Mouse (Mus musculus) thymus, postnatal 36 days (tissue): ENCODE measurements around the gene Atp5k.

Experiments used
- DNase-seq, 2 experiments: peaks; one replicate each; pipeline ENCODE4 v3.0.0; 2022; ENCODE audit warnings: mixed read lengths in 2 of 2

Atp5k gene

DNA sequence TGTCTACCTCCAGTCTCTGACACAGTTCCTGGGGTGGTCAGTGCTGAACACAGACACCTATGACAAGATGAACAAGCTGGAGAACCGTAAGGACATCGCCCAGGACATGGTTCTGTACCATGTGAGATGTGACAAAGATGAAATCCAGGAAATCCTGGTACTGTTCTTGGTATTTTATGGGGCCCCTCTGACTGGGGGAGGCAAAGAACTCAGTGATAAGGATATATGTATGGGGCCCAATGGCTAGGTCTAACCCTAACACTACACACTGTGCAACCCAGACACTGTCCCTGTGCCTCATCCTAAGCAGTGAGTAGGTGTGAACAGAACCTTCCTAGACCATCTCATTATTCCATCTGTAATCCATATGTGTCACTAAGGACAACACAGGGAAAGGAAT, 10.8 kb downstream of the Atp5k start:
- no peak for DNase-seq

DNA sequence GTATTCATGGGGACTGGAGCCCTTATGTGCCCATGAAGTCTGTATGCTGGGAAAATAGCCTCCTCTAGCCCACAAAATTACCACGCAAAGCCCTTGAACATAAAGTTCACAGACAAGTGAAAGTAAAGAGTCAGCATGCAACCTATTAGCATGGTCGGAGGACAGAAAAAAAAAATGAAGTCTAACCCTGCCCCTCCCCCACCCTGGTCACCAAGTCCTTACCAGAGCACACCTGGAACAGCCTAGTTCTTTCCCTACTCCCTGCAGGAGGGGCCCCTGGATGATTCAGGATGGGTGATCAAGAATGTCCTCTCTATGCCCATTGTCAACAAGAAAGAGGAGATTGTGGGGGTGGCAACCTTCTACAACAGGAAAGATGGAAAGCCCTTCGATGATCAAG, 11.5 kb downstream of the Atp5k start:
- DNase-seq, result no peak

GRCm38 (mm10) chr5:108414711-108415110, 19.5 kb downstream of the Atp5k start:
- no peak for DNase-seq

- no peak for DNase-seq
Measured at GRCm38 (mm10) chr5:108406977-108407376, 27.3 kb downstream of the Atp5k start.

- no peak for DNase-seq
Measured at GRCm38 (mm10) chr5:108405460-108405859, 28.8 kb downstream of the Atp5k start.

GRCm38 (mm10) chr5:108403453-108403852, 30.8 kb downstream of the Atp5k start:
- DNase-seq, result no peak

DNA sequence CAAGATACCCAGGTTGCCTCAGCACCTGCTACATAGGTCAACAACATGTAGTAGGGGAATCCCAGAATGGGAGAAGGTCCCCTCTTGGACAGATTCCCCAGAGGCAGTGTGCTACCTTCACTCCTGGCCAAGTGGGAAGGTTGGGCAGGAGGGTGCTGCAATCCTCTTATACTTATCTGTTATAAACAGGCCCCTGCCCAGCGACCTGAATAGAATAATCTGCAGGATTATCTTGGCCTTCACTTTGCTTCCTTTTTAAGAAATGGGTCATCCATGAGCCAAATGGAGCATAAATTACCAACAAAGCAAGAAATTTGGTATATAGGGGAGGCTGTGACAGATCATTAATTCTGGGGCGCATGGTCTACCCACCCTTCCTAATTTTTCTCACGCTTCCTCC, 44.5 kb downstream of the Atp5k start:
- no peak for DNase-seq

DNA sequence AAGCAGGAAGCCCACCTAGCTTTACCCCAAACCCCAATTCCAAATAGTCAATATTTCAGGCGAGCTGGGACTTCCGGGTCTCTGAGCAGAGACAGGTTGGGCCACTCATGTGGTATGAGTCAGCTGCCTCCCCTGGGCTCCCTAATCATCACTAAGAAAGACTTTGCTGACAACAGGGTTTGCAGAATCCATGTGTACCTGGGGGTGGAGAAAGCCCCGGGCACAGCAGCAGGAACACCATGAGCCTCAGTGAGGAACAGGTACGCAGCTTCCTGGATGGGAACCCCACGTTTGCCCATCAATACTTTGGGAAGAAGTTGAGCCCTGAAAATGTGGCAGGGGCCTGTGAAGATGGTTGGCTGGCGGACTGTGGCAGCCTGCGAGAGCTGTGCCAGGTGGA, 46.0 kb downstream of the Atp5k start, which contains the start of gene Pde6b:
Gene Pde6b, plus strand, starts transcription at position 191 of the 400 bp plus-strand sequence.
- DNase-seq, result no peak

DNA sequence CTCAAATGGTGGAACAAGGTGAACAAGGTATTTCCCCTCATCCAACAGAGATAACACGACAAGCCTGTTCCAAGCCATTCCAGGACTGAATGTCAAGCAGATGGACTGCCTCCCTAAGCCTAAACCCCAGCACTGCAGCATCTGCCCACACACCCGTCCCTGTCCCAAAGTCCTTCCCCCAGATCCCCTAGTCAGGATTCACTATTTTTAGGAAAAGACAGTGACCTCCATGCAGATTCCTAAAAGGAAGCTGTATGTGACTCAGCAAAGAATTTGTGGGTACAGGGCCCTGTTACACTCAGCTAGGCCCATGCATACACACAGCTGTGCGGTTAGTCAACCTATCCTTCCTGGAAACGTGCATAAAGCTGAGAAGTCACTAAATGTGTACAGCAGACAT, 47.8 kb downstream of the Atp5k start:
- no peak for DNase-seq

DNA sequence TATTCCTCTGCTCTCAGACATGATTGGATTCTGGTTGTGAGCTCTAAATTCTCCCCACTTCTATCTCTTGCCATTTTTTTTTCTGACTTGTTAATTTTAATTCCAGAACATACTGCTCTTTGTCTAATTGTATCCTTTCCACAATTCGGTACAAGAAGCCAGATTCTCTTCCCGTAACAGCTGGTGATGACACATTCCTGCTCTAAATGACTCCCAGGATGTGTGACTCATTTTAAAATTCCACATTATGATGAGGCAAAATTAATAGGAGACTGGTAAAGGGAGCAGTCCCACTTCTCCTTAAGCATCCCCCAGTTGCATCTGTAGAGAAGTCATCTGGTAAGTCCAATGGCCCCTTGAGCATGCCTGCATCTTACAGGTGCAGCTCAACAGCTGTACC, 48.6 kb downstream of the Atp5k start:
- no peak for DNase-seq
